Mouse (Mus musculus) thymus, postnatal 0 days (tissue): ENCODE measurements around the gene Tmprss3. TPM values are rescaled to one million over a fixed set of nuclear protein-coding genes. Genes with fewer than 3 reads are reported as not detected.

ENCODE experiments used
- DNase-seq: peaks from one replicate; pipeline ENCODE4 v3.0.0-alpha.2; 2015; ENCODE audit warnings: low spot score
- polyA plus RNA-seq: library from polyadenylated mRNA; unstranded; fragments of >200 nt; fragmentation: Nextera tagmentation; extraction: Ambion mirVana; gene quantifications from 2 replicates; pipeline ENCODE4 v1.2.1, GENCODE M21; 2015

Gene Tmprss3
- polyA plus RNA-seq, result 0.13 and 0.25 TPM in 2 replicates

DNA sequence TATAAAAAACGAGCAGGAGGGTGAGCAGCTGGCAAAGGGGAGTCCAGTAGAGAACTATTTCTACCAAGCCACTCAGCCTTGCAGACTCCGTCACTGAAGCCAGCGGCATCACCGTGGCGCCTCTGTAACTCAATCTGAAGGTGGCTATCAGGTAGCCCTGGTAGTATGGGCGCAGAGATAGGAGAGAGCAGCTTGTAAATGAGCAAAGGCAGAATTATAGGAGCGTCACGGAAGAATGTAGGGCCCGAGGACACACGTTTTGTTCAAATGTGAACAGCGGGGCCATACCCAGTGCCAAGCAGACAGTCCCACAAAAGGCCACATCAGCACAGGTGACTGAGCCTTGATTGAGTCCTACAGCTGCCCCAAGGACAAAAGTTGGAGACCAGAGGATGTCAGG, at the start of gene Tmprss3:
Gene Tmprss3, minus strand, starts transcription at position 101 of the 400 bp plus-strand sequence.
- no peak for DNase-seq

DNA sequence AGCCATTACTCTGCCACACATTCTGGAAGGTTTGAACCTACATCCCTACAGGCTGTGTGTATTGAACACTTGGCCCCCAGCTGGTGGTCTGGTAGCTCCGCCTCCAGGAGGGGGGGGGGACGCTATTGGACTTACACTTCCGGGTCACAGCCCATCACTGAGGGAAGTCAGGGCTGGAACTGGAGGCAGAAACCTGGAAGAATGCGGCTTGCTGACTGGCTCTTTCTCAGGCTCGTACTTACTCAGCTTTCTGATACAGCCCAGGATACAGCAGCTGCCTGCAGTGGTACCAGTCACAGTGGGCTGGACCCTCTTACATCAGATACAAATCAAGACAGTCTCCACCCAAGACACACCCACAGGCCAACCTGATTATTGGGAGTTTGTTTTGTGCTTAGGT, 48.4 kb upstream of the Tmprss3 start:
- DNase-seq, result no peak

DNA sequence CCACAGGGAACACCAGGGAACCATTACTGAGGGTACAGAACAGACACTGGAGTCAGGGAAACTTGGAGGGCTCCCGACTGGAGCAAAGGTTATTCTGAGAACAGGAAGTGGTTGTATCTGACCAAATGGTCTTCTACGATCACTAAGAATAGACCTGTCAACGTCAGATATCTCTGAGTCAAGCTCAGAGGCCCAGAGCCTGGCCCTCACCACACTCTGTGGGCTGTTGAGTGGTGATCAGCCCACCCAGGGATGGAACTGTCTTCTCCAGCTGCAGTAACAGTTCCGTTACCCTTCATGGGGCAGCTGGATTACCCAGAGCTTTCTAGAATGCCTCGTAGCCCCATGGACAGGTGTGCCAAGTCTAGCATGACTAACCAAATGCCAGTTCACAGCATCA, 46.5 kb upstream of the Tmprss3 start:
- DNase-seq, result no peak

DNA sequence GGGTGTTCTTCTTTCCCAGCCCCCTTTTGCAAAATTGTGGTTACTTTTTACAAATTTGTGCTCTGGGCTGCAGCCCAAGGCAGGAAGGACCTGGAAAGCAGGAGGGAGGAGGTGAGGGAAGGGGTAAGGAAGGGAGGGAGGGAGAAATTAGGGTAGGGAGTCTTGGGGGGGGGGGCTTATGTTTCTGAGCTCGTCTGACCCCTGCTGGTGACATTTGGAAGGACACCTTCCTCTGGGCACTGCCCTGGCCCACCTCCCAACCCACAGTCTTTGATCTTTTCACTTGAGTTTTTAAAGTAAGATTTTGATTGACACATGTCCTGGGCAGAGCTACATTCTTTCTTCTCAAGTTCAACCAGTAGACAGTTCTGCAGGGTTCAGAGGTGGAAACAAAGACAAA, 44.0 kb upstream of the Tmprss3 start:
- peak; percentile 46 for DNase-seq

DNA sequence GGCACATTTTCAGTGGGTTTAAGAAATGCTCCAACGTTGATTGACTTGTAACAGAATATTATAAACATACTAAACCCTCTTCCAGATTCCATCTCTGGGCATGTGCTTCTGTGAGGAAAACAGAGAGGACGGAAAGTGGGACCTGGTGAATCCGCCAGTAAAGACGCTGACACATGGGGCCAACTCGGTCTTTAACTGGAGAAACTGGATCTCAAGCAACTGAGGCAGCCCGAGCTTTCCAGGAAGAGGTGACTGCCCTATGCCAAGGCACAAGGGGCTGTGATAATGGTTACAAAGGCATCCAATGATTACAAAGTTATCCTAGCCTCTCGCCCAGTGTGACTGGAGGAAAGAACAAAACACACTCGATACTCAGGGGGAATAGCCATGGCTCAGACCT, 42.4 kb upstream of the Tmprss3 start:
- DNase-seq, result no peak

DNA sequence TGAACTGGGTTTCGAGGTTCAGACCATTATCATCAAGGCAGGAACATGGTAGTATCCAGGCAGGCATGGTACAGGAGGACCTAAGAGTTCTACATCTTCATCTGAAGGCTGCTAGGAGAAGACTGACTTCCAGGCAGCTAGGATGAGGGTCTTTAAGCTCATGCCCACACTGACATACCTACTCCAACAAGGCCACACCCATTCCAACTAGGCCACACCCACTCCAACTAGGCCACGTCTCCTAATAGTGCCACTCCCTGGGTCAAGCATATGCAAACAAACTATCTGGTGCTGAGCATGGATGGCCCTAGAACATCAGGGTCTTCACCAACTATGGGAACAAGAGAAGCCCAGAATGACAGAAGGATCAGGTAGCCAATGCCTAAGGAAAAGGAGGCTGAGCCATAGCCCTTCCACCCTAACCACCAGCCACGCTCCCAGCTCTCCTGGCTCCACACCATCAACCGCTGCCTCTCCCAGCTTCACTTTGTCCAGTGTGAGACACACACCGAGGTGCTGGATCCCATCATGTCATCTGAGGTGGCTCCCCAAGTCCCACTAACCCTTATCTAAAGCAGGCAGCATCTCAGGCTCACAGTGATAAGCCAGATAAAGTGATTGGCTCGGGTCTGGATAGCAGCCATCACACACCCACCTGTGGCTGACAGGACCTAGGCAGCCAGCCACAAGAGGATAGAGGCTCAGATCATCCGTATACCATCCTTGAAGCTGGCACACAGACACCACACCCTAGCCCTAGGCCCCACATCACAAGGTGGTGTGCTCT, 39.6 kb upstream of the Tmprss3 start:
- DNase-seq, result no peak

DNA sequence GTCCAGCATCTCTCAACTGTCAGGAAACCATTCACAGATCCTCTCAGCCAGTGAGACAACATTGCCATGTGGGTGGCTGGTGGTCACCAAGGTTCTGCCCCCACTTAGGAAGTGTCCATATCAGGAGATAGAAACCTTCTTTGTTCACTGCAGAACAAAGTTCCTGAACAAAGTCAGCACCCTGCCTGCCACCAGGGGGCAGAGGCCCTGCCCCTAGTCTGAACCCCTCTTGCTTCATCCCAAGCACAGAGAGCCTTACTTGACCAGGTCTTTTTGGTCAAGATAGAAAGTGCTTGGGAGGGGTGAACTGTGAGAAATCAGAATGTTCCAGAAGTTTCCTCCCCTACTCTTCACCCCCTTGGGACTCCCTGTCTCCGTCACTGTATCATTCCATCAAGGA, 37.1 kb upstream of the Tmprss3 start:
- no peak for DNase-seq

DNA sequence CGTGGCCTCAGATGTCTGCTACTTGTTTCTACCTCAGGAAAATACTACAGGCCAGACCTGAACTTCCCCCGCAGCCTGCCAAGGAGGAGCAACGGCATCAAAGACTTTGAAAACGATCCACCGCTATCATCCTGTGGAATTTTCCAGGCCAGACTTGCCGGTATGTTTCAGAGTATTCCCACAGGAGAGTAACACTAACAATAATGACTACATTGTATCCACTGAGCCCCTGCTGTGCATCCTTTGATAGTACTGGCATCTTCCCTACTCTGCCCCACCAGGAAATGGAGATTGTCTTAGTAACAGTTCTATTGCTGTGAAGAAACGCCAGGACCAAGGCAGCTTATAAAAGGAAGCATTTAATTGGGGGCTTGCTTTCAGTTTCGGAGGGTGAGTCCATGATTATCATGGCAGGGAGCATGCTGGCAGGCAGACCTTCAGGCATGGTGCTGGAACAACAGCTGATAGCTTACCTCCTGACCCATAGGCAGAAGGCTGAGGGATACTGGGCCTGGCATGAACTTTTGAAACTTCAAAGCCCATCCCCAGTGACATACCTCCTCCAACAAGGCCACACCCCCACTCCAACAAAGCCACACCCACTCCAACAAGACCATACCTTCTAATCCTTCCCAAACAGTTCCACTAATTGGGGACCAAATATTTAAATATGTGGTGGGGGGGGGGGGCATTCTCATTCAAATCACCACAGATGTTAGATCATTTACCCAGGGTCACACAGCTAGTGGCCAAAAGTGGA, 33.7 kb upstream of the Tmprss3 start:
- no peak for DNase-seq

DNA sequence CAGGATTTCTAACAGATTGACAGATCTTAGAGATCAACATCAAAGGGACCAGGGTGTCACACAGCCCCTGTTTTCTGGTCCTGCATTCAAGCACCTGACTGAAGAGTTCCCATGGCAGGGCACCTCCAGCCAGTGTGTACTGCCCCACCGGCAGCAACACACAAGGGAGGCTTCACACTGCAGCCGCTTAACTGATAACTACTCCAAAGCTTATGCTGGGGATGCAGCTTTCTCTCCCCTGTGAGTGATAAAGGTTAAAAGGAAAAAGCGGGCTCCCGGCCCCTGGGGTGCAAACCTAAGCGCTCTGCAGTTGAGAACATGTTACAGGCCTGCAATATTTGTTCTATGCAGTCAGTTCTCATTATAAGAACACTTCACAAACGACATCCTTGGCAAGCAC, 33.0 kb upstream of the Tmprss3 start:
- no peak for DNase-seq

DNA sequence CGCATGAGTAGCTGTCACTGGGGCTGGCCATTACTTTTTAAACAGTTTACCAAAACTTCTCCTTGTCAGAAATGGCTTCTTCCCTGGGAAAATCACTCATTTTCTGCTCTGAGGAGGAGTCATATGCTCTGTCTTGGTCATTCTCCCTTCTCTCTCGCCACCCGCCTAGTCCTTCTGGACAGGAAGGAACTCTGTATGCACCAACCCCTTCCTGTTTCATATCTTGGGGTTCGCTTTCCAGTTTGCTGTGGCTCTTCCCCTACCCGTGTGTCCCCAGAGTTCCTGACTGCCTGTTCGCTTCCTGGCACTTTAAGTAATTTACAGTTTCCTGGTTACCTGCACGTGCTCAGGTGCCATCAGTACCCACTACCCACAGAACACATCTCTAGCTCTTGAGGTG, 28.2 kb upstream of the Tmprss3 start:
- DNase-seq, result no peak

DNA sequence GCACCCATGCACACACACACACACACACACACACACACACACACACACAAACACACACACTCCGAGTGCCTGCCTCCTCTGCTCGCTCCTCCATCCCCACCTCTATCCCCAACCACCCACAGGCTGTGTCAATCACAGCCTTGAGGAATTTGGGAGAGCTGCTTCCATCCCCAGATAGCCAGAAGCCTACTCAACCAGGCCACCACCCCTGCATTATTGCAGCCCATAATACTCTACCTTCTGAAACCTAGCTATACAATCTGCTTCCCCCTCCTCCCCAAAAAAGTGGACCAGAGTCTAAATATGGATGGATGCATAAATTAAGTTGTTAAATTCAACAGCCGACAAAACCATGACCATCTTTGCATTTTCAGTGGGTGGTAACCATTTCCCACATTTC, 27.6 kb upstream of the Tmprss3 start:
- no peak for DNase-seq

DNA sequence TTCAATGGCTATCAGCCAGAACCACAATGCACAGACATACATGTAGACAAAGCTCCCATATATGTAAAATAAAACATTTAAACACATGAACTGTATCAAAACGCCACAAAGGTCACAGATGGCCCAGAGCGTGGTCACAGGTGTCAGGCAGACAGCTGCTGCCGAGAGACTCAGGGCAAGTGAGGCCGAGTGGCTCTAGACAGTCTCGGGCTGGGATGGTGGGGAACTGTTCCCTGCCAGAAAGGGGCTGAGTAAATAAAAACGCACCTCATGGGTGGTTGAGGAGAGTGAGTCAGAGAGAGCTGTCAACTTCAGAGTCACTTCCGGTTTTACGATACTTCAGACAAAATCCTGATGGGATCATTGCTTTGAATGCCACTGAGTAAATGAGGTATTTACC, 25.8 kb upstream of the Tmprss3 start:
- DNase-seq, result peak; percentile 46

DNA sequence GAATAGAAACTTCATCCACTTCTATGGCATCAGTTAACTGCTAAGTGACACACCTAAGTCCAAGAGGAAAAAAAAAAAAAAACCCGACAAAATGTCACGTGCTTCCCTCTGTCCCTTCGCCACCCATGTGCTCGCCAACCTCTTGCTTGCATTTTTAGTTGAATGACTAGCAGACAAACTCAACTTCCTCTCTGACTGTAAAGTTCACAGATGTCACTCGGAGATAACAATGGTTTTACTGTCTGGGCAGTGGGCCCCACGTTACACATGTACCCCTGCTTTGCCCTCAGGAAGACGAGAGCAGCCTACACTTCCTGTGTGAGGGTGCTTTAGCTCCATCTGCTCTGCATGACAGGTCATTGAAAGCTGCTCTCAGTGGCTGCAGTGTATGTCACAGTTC, 25.1 kb upstream of the Tmprss3 start:
- DNase-seq, result peak; percentile 84

DNA sequence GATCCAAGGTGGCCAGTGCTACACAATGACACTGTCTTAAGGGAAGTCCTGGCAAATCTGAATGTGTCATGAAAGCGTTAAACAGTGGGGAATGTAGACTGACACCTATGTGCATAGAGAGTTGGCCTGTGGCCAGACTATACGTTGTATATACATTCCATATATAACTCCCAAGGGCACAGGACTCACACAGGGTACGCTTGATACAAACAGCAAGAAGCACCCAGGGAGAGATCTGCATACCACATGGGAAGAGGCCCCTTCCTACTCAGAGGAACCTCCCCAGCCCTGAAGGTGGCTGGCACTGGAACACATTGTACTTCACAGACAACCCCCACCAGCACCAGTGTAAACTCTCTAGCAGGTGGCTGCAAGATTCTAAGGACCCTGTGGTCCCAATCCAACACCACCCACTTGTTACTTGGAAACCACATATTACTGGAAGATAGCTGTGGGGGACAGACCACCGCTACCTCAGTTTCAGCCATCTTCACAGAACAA, 24.1 kb upstream of the Tmprss3 start:
- peak; percentile 44 for DNase-seq

DNA sequence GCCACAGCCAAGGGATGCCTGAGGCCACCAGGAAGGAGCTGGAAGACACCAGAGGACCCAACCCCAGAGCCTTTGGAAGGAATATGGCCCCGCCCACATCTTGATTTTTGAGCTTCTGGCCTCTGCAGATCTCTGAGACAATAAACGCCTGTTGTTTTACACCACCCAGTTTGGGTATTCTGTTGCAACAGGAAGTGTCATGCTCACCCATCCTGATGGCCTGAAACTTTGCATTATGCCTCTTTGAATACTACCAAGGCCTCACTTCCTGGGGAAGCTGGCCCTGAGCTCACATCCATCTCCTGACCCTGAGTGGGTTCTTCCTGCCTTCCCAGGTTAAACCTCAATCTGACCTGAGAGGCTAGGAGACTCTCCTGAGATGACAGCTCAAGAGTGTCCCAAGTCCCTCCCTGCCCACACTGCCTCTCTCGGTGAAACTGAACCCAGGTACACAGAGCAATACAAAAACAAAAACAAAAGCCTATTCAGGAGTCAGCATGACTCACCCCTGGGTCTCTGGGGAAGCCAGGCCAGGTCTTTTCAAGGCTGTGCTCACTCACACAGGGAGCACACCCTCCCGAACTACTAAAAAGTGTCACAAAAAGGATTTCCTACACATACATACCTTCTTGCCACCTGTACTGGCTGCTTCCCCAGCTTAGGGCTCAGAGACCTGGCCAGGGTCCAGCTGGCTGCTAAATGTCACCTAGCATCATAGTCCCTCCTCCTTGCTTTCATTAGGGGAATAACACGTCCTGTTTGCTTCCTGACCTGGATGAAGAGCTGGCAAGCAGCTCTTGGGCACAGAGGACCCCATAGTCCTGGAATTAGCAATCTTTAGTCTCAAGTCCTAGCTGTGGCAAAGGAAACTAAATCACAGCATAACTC, 17.5 kb upstream of the Tmprss3 start:
- DNase-seq, result no peak

DNA sequence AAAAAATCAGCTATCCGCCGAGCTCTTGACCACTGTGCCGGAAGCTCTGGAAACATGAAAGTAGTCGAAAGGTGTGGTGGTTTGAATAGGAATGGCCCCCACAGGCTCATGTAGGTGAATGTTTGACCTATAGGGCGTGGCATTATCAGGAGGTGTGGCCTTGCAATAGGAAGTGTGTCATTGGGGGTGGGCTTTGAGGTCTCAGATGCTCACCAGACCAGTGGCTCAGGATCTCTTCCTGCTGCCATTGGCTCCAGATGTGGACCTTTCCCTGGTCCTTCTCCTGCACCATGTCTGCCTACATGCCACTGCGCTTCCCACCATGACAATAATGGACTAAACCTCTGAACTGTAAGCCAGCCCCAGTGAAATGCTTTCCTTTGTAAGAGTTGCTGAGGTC, 13.1 kb upstream of the Tmprss3 start:
- DNase-seq, result no peak

DNA sequence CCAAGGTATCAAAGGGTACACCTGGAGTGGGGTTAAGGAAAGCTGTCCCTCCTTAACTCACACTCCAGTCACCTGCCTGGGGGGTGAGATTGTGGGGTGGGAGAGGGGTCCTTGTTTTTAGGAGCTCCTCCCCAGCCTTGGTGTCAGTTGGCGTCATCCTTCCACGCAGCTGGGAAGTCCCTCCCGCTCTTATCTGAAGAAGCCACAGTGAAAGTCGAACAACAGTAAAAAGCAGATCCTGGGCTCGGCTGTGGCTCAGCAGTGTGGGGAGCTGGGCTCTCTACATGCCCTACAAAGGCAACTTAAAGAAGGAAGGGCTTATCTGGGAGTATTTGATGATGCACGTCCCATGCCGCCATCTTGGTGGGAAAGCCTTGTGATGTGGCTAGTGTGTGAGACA, 11.5 kb upstream of the Tmprss3 start:
- DNase-seq, result peak; percentile 34

DNA sequence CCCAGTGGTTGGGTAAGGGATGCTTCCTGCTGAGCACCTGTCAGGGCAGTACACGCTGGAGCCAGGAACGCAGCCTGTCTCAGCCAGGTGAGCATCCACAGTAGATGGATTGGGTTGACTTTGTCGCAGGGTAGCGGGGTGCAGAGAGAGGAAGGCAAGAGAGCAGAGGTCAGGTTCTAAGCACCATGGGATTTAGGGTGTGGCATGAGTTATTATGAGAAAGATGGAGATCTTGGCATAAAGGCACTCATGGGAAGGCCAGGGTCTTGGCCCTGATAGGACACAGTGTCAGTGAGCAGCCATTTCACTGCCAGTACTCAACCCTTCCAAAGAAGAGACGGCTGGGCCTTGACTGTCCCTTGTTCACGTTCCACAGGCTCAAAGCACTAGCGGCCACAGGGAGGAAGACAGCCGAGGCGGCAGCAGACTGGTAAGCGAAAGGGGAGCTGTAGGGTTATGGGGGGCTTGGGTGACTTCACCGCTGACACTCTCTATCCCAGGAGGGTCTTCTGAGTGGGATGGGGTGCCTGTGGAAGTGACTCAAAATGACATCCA, 10.7 kb upstream of the Tmprss3 start:
- peak; percentile 29 for DNase-seq

DNA sequence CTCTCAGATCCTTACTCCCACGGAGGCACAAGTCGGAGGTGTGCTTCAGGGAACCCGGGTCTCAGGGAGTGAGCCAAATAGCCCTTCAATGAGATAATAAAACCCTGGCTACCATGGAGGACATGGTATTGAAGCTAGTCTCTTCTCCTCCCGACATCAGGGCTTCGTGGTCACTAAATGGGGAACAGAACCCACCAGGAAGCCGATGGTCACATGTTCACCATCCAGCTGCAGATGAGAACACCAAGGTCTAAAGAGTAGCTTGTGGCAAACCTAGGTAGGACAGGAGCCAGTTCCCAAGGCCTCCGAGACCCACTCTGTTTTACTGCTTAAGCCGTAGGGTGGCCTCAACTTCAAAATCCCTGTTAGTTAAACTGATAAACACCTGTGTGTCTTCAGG, 9.9 kb upstream of the Tmprss3 start:
- DNase-seq, result peak; percentile 26

DNA sequence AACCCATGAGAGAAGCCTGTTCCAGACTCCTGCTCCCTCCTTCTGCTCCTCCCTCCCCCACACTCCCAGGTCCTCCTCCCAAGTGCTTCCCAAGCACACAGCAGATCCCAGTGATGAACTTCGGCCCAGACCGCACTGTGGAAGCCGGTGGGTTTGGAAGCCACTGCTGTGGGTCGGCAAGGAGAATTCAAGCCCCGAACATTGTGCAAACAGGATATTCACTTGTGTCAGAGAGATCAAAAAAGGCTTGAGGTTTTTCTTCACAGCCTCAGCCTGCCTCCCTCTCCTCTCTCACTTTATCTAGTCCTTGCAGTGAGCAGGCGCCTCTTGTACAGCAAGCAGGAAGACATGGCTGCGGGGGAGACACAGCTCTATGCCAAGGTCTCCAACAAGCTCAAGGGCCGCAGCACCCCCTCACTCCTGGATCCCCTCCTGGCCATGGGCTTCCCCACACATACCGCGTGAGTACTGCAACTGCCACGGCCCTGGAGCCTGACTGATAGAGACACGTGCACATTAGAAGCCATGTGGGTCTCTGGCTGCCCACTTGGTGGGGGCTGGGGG, 9.1 kb upstream of the Tmprss3 start, which contains the start of gene Ubash3a:
Gene Ubash3a, plus strand, starts transcription at position 103 of the 564 bp plus-strand sequence.
- peak; percentile 84 for DNase-seq

DNA sequence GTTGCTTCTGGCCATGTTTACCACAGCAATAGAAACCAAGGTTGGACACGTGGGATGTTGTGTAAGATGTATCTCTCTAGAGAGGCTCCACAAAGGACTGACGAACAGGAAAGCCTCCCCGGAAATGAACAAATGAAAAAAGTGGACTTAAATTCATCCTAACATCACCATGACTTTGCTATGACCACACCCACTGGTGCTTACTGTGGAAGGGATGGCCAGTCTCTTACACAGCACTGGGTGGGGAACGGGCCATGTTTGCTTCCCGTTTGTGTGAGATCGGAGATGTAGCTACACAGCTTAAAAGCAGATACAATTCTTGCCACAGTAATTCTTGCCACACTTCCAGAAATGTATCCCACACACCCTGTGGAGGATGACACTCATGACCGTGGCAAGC, 2.5 kb downstream of the Tmprss3 start:
- no peak for DNase-seq
